Mouse (Mus musculus): Measurements from ENCODE around the gene Dnaaf1. TPM values are rescaled to one million over a fixed set of nuclear protein-coding genes. Genes with fewer than 3 reads are reported as not detected.

The Dnaaf1 gene
- polyA plus RNA-seq, 1 experiment from 2014 or later: 0.20 TPM

- 19% methylated on average over 7 of the region's 7 CpGs for WGBS
- H3K9me3 ChIP-seq (replicated peaks): no peaks in the 10 kb centered on the region
- H3K27me3 ChIP-seq (replicated peaks): 0 out of 2 replicates have a peak, but pooled peaks cover 10% of the 10 kb centered on the region
- H3K27ac ChIP-seq (replicated peaks): no peak overlapping the region
- peaks cover 20% of the 10 kb centered on the region for H3K4me1 ChIP-seq
- H3K4me2 ChIP-seq: no peak overlapping the region
- no peak for ATAC-seq (ENCODE audit: low FRiP score)
- no peak overlapping the region for H3K4me3 ChIP-seq (replicated peaks)
- no peaks in the 10 kb centered on the region for H3K36me3 ChIP-seq
- no peak overlapping the region for H3K9ac ChIP-seq (replicated peaks)
These were observed 64.8 kb downstream of the Dnaaf1 start for GRCm38 (mm10) chr8:119639798-119640197.

GRCm38 (mm10) chr8:119641058-119641457 lies 66.0 kb downstream of the Dnaaf1 start:
- WGBS: 90% methylated on average over 5 of the region's 5 CpGs

DNA sequence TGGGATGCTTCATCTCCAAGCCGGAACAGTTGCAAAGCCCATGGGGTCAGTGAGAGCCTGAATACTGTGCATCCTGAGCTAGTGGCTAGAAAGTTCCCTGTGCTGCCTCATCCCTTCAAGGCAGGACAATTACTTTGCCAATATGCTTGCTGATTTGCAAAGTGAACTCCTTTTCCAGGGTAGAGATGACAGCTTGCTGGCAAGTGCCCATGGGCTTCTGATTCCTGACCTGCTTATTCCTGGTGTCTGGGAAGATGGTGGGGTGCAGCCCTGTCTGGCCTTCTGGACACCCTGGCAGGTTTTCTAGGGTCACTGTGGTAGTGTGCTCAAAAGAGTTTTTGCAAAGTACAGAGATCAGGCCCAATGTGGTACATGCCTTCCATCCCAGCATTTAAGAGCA lies 67.9 kb downstream of the Dnaaf1 start:
- no peak overlapping the region for H3K9ac ChIP-seq (replicated peaks)
- no peak overlapping the region for H3K27ac ChIP-seq (replicated peaks)
- no peaks in the 10 kb centered on the region for H3K36me3 ChIP-seq
- H3K4me3 ChIP-seq (replicated peaks): no peak overlapping the region
- peaks cover 23% of the 10 kb centered on the region for H3K4me1 ChIP-seq
- no peaks in the 10 kb centered on the region for H3K27me3 ChIP-seq (replicated peaks)
- no peak for ATAC-seq (ENCODE audit: low FRiP score)
- no peaks in the 10 kb centered on the region for H3K9me3 ChIP-seq (replicated peaks)
- 94% methylated on average over 1 of the region's 1 CpGs for WGBS
- H3K4me2 ChIP-seq: no peak overlapping the region

More at GRCm38 (mm10) chr8:119641058-119641457, 66.0 kb downstream of the Dnaaf1 start:
- Histone ChIP-seq H3K4me3 (replicated peaks) (no peak overlapping the region), H3K9ac (replicated peaks) (no peak overlapping the region), H3K27ac (replicated peaks) (no peak overlapping the region), H3K4me1 (peaks cover 23% of the 10 kb centered on the region), H3K27me3 (replicated peaks) (0 out of 2 replicates have a peak, but pooled peaks cover 3% of the 10 kb centered on the region), H3K36me3 (no peaks in the 10 kb centered on the region), H3K4me2 (no peak overlapping the region), H3K9me3 (replicated peaks) (no peaks in the 10 kb centered on the region)
- no peak for ATAC-seq (ENCODE audit: low FRiP score)

- H3K9me3 ChIP-seq (replicated peaks): no peaks in the 10 kb centered on the region
- no peaks in the 10 kb centered on the region for H3K36me3 ChIP-seq
- H3K4me3 ChIP-seq (replicated peaks): no peak overlapping the region
- H3K27me3 ChIP-seq (replicated peaks): no peaks in the 10 kb centered on the region
- WGBS: 44% methylated on average over 17 of the region's 17 CpGs
- peak; percentile 29; the same call in 1 of the 2 replicates for ATAC-seq (ENCODE audit: low FRiP score)
- H3K4me2 ChIP-seq: 0 out of 2 replicates have a peak overlapping the region, but pooled peaks have one; percentile 13
- peaks cover 23% of the 10 kb centered on the region for H3K4me1 ChIP-seq
- no peak overlapping the region for H3K9ac ChIP-seq (replicated peaks)
- peak overlapping the region; percentile 71 for H3K27ac ChIP-seq (replicated peaks)
These were observed 69.5 kb downstream of the Dnaaf1 start for GRCm38 (mm10) chr8:119644429-119644960.

GRCm38 (mm10) chr8:119644981-119645597 lies 70.1 kb downstream of the Dnaaf1 start:
- no peak overlapping the region for H3K9ac ChIP-seq (replicated peaks)
- peak overlapping the region; percentile 71 for H3K27ac ChIP-seq (replicated peaks)
- peak overlapping the region; percentile 13; the same call in 1 of the 2 replicates for H3K4me2 ChIP-seq
- H3K9me3 ChIP-seq (replicated peaks): no peaks in the 10 kb centered on the region
- H3K4me3 ChIP-seq (replicated peaks): no peak overlapping the region
- peak; percentile 88 for ATAC-seq (ENCODE audit: low FRiP score)
- H3K36me3 ChIP-seq: no peaks in the 10 kb centered on the region
- H3K27me3 ChIP-seq (replicated peaks): no peaks in the 10 kb centered on the region
- H3K4me1 ChIP-seq: peaks cover 20% of the 10 kb centered on the region
- 29% methylated on average over 18 of the region's 18 CpGs for WGBS

- H3K4me1 ChIP-seq: peaks cover 20% of the 10 kb centered on the region
- no peak overlapping the region for H3K4me2 ChIP-seq
- ATAC-seq (ENCODE audit: low FRiP score): no peak
- no peaks in the 10 kb centered on the region for H3K27me3 ChIP-seq (replicated peaks)
- H3K27ac ChIP-seq (replicated peaks): no peak overlapping the region
- 78% methylated on average over 3 of the region's 3 CpGs for WGBS
- H3K4me3 ChIP-seq (replicated peaks): no peak overlapping the region
- no peaks in the 10 kb centered on the region for H3K9me3 ChIP-seq (replicated peaks)
- no peak overlapping the region for H3K9ac ChIP-seq (replicated peaks)
- no peaks in the 10 kb centered on the region for H3K36me3 ChIP-seq
These were observed 71.2 kb downstream of the Dnaaf1 start for GRCm38 (mm10) chr8:119646197-119646596.

- H3K27ac ChIP-seq (replicated peaks): no peak overlapping the region
- H3K4me1 ChIP-seq: peaks cover 20% of the 10 kb centered on the region
- H3K4me2 ChIP-seq: no peak overlapping the region
- H3K9me3 ChIP-seq (replicated peaks): no peaks in the 10 kb centered on the region
- no peaks in the 10 kb centered on the region for H3K27me3 ChIP-seq (replicated peaks)
- 83% methylated on average over 7 of the region's 7 CpGs for WGBS
- H3K4me3 ChIP-seq (replicated peaks): no peak overlapping the region
- H3K9ac ChIP-seq (replicated peaks): no peak overlapping the region
- no peaks in the 10 kb centered on the region for H3K36me3 ChIP-seq
- no peak for ATAC-seq (ENCODE audit: low FRiP score)
These were observed 71.8 kb downstream of the Dnaaf1 start for GRCm38 (mm10) chr8:119646846-119647245.

Other genes with a start within 250 kb of the Dnaaf1 start
- 708 and 827 TPM in 2 replicates for gene Hsbp1, start 230.7 kb upstream of the Dnaaf1 start, polyA plus RNA-seq (2015; fragmentation: Nextera tagmentation; extraction: Ambion mirVana)
- 15.8 and 16.0 TPM in 2 replicates for gene Mlycd, start 180.4 kb upstream of the Dnaaf1 start, polyA plus RNA-seq (2015; fragmentation: Nextera tagmentation; extraction: Ambion mirVana)
- gene Osgin1, start 141.1 kb upstream of the Dnaaf1 start, polyA plus RNA-seq (2015; fragmentation: Nextera tagmentation; extraction: Ambion mirVana): 0.35 and 0.82 TPM in 2 replicates
- gene Necab2, start 128.5 kb upstream of the Dnaaf1 start, polyA plus RNA-seq (2015; fragmentation: Nextera tagmentation; extraction: Ambion mirVana): 35.3 and 45.3 TPM in 2 replicates
- not detected in 2 replicates for gene Slc38a8, start 73.5 kb upstream of the Dnaaf1 start, polyA plus RNA-seq (2015; fragmentation: Nextera tagmentation; extraction: Ambion mirVana)
- 48.5 and 62.4 TPM in 2 replicates for gene Mbtps1, start 16.5 kb upstream of the Dnaaf1 start, polyA plus RNA-seq (2015; fragmentation: Nextera tagmentation; extraction: Ambion mirVana)
- 129 and 137 TPM in 2 replicates for gene Hsdl1, start 52 bp upstream of the Dnaaf1 start, polyA plus RNA-seq (2015; fragmentation: Nextera tagmentation; extraction: Ambion mirVana)
- 11.8 and 15.0 TPM in 2 replicates for gene Taf1c, start 30.0 kb downstream of the Dnaaf1 start, polyA plus RNA-seq (2015; fragmentation: Nextera tagmentation; extraction: Ambion mirVana)
- 0.10 and 0.11 TPM in 2 replicates for gene Adad2, start 37.5 kb downstream of the Dnaaf1 start, polyA plus RNA-seq (2015; fragmentation: Nextera tagmentation; extraction: Ambion mirVana)
- 0.09 and 0.14 TPM in 2 replicates for gene Kcng4, start 60.4 kb downstream of the Dnaaf1 start, polyA plus RNA-seq (2015; fragmentation: Nextera tagmentation; extraction: Ambion mirVana)
- gene Wfdc1, start 91.1 kb downstream of the Dnaaf1 start, polyA plus RNA-seq (2015; fragmentation: Nextera tagmentation; extraction: Ambion mirVana): 5.9 and 6.2 TPM in 2 replicates
- 0.36 and 0.41 TPM in 2 replicates for gene Atp2c2, start 124.8 kb downstream of the Dnaaf1 start, polyA plus RNA-seq (2015; fragmentation: Nextera tagmentation; extraction: Ambion mirVana)
- gene Tldc1, start 203.2 kb downstream of the Dnaaf1 start, polyA plus RNA-seq (2015; fragmentation: Nextera tagmentation; extraction: Ambion mirVana): 10.0 and 12.0 TPM in 2 replicates